Mouse (Mus musculus) ES-Bruce4 (cell line): ENCODE measurements around the gene Slamf9. TPM values are rescaled to one million over a fixed set of nuclear protein-coding genes. Genes with fewer than 3 reads are reported as not detected.
A peak's percentile ranks its signal among the peaks of the same experiment; 100 is the strongest.

ENCODE experiments used
- H3K27ac ChIP-seq: 2 replicates; pipeline ENCODE4 v1.5.1; 2012; ENCODE audit warnings: low read length, inconsistent platforms; ENCODE audit not compliant: insufficient read depth
- H3K27me3 ChIP-seq: 2 replicates; pipeline ENCODE4 v1.6.1; 2012; ENCODE audit warnings: mild to moderate bottlenecking, low read length, inconsistent platforms; ENCODE audit not compliant: control insufficient read depth, poor library complexity, insufficient read depth, severe bottlenecking
- H3K36me3 ChIP-seq: 2 replicates; pipeline ENCODE4 v1.6.1; 2012; ENCODE audit warnings: inconsistent platforms, mild to moderate bottlenecking, low read length, moderate library complexity; ENCODE audit not compliant: control insufficient read depth, poor library complexity, insufficient read depth, severe bottlenecking
- H3K4me1 ChIP-seq: one replicate; pipeline ENCODE4 v1.8.1; 2011; ENCODE audit warnings: low read length; ENCODE audit not compliant: control insufficient read depth, insufficient read depth
- H3K4me3 ChIP-seq: 2 replicates; pipeline ENCODE4 v1.5.1; 2011; ENCODE audit warnings: low read depth, mild to moderate bottlenecking, low read length
- H3K9ac ChIP-seq: 2 replicates; pipeline ENCODE4 v1.6.1; 2012; ENCODE audit warnings: low read depth, mild to moderate bottlenecking, inconsistent platforms; ENCODE audit not compliant: poor library complexity, severe bottlenecking
- H3K9me3 ChIP-seq: replicated peaks from 2 replicates; pipeline ENCODE4 v1.6.1; 2012; ENCODE audit warnings: mild to moderate bottlenecking, low read length, inconsistent platforms; ENCODE audit not compliant: control insufficient read depth, poor library complexity, insufficient read depth, severe bottlenecking
- CTCF ChIP-seq: IDR thresholded peaks from one replicate; pipeline ENCODE4 v1.8.1; 2011; ENCODE audit warnings: low read depth, low read length
- EP300 ChIP-seq: IDR thresholded peaks from 2 replicates; pipeline ENCODE4 v1.6.1; 2011; ENCODE audit warnings: low read depth, low read length; ENCODE audit not compliant: insufficient read depth
- POLR2A ChIP-seq: IDR thresholded peaks from one replicate; pipeline ENCODE4 v1.8.1; 2011; ENCODE audit warnings: low read length; ENCODE audit not compliant: insufficient read depth
- polyA plus RNA-seq: library from polyadenylated mRNA; stranded (reverse); fragments of >200 nt; gene quantifications from 2 replicates; pipeline ENCODE4 v1.2.4, GENCODE M21; 2011; ENCODE audit warnings: low read depth; ENCODE audit not compliant: missing spikeins, insufficient read depth, insufficient read length

Slamf9 gene
- polyA plus RNA-seq, 1 experiment, result 0.46 TPM

DNA sequence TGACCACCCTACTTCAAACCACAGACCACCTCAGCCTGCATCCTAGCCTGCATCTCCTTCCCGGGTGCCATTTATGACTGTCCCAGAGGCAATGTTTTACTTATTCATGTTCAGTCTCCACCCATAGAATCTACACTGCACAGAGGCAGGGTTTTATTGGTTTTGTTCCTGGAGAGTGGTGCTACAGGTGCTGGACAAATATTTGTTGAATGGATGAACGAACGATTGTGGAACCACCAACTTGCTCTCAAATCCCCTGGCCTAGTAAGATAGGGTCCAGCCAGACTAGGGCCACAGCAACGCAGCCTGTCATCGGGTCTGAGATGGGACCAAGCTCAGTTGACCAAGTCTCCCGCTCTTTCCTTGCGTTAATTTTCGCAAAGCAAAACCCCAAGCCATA lies 34.8 kb downstream of the Slamf9 start:
- H3K9me3 ChIP-seq, result no peaks in the 10 kb centered on the region
- 0 out of 2 replicates have a peak overlapping the region, but pooled peaks have one; percentile 26 for H3K4me3 ChIP-seq
- peaks cover 13% of the 10 kb centered on the region for H3K36me3 ChIP-seq
- no peak overlapping the region for H3K27ac ChIP-seq
- no peaks in the 10 kb centered on the region for H3K27me3 ChIP-seq
- no peak for TF ChIP-seq EP300
- H3K4me1 ChIP-seq, result peaks cover 2% of the 10 kb centered on the region
- H3K9ac ChIP-seq, result 0 out of 2 replicates have a peak overlapping the region, but pooled peaks have one; percentile 7

DNA sequence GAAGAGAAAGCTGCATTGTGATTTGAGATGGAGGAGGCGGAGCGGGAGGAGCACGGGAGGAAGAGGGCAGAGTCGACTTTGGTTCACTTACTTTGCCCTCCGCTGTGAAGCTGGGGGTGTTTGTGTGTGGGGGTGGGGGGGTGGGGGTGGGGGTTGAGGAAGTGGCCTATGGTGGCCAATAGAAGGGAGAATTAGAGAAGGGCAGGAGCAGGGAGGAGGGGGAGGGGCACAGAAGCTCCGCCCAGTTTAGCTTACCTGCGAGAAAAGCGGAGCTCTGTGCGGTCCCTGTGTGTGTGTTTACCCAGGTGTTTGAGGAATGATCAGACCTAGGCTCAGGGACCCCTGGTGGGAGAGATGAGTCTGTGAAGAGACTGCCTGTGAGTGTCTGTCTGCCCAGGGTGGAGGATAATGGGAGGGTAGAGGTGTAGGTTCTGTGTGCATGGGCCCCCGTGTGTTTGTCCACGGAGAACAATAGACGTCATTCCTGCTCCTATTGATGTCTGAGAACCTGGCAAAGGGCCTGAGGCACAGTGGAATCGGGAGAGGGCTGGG lies 35.3 kb downstream of the Slamf9 start:
- Histone ChIP-seq H3K9ac (0 out of 2 replicates have a peak overlapping the region, but pooled peaks have one; percentile 7), H3K4me1 (peaks cover 2% of the 10 kb centered on the region), H3K4me3 (0 out of 2 replicates have a peak overlapping the region, but pooled peaks have one; percentile 26), H3K27me3 (no peaks in the 10 kb centered on the region), H3K9me3 (no peaks in the 10 kb centered on the region), H3K36me3 (peaks cover 13% of the 10 kb centered on the region), H3K27ac (no peak overlapping the region)
- TF ChIP-seq CTCF, result no peak
- TF ChIP-seq EP300, result no peak
- no peak for TF ChIP-seq POLR2A

DNA sequence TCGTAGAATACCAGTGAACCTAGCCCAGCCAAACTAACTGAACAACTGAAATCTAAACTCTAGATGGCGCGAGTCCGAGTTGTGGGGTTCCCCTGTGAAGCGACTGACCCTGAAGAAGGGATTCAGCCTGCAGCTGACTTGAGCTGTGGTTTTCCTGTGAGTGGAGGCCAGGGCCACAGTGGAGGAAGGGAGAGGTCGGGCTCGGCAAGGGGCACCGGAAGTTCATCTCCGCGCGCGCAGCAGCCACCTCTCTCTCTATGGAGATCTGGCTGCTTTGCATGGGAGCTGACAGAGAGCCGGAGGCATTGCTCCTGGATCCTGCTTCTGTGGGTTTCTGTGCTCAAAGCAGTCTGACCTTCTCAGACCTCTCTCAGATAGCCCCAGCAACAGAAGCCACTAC lies 37.8 kb downstream of the Slamf9 start:
- H3K36me3 ChIP-seq, result no peaks in the 10 kb centered on the region
- H3K4me3 ChIP-seq, result no peak overlapping the region
- no peak overlapping the region for H3K27ac ChIP-seq
- 0 out of 2 replicates have a peak overlapping the region, but pooled peaks have one; percentile 23 for H3K9ac ChIP-seq
- no peaks in the 10 kb centered on the region for H3K9me3 ChIP-seq
- TF ChIP-seq CTCF, result peak; percentile 37
- TF ChIP-seq EP300, result no peak
- no peak for TF ChIP-seq POLR2A
- peaks cover 2% of the 10 kb centered on the region for H3K4me1 ChIP-seq
- no peaks in the 10 kb centered on the region for H3K27me3 ChIP-seq

DNA sequence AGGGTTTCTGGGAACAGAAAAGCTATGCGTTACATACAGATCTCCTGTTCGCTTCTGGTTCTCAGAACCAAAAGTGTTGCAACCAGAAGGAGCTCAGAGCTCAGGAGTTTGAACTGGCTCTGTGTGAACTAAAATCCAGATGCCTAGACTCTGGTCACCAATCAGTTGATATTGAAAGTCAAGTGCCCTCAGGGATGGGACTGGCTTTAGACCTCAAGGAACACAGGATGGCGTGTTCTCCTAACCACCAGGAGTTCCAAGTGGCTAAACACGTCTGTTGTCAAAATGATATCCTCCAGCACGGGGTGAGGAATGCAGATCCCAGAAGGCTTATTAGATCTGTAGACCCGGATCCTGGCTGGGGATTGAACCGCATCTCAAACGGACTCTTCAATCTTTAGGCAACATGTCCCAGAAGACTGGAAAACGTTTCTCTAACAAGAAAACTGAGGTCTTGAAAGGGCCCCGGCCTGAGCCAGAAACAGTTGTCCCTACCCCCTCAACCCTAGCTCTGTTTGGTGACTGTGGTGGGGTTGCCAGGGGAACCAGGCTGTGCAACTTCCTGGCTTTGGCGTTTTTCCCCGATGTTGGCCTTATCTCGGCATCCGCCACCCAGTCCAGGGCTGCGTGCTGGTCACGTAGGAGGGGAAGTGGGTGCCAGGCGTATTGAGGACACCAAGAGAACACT lies 38.5 kb downstream of the Slamf9 start:
- no peaks in the 10 kb centered on the region for H3K9me3 ChIP-seq
- no peak overlapping the region for H3K27ac ChIP-seq
- H3K36me3 ChIP-seq, result no peaks in the 10 kb centered on the region
- no peak overlapping the region for H3K4me3 ChIP-seq
- TF ChIP-seq POLR2A (no peak), CTCF (no peak), EP300 (no peak)
- no peaks in the 10 kb centered on the region for H3K27me3 ChIP-seq
- H3K9ac ChIP-seq, result 0 out of 2 replicates have a peak overlapping the region, but pooled peaks have one; percentile 23
- peaks cover 2% of the 10 kb centered on the region for H3K4me1 ChIP-seq

DNA sequence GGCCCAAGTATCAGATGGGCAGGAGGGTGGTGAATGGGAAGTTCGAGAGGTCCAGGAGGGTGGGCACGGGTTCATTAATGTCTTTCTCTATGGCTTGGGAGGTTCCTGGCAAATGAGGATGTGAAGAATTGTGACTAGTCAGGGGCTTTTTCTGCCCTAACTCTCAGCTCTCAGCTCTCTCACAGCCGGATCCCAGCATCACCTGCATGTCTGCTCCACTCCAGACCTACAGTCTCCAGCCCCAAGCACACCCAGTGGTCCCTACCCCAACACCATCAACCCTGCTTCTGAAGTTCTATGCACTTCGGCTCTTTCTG lies 39.0 kb downstream of the Slamf9 start:
- TF ChIP-seq CTCF (no peak), EP300 (no peak), POLR2A (no peak)
- Histone ChIP-seq H3K4me1 (peaks cover 2% of the 10 kb centered on the region), H3K9ac (no peak overlapping the region), H3K9me3 (no peaks in the 10 kb centered on the region), H3K36me3 (no peaks in the 10 kb centered on the region), H3K27ac (no peak overlapping the region), H3K27me3 (no peaks in the 10 kb centered on the region), H3K4me3 (no peak overlapping the region)

DNA sequence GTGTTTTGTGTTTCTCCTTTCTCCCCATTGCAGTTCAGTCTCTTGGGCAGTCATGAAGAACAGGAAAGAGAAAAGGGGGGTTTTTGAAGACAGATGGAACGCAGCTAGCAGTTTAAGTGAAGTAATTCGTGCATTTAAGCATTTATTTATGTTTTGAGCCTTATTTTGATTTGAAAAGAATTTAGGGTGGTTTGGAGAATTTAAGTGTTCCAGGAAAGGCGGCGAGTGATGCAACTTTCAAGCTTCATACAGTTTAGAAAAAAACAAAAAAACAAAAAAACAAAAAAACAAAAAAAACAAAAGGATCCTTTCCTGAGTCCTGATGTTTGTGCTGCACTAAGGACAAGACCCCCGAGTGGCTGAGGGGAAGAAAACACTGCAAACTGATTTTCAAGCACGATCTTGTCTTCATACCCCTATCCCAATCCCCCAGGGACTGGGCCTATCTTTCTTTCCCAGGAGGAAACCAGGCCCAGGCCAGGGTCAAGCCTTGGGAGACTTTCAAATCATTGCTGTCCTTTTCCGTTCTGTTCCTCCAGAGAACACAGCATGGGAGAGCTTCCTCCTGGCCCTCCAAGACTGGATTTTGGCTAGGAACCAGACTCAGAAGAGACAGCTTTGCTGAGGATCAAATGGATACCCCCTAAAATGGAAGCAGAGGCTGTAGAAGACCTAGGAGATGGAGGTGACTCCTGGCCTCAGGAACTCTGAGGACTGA lies 39.6 kb downstream of the Slamf9 start:
- Histone ChIP-seq H3K27me3 (no peaks in the 10 kb centered on the region), H3K4me3 (no peak overlapping the region), H3K9ac (no peak overlapping the region), H3K4me1 (peaks cover 2% of the 10 kb centered on the region), H3K9me3 (no peaks in the 10 kb centered on the region), H3K27ac (no peak overlapping the region), H3K36me3 (no peaks in the 10 kb centered on the region)
- TF ChIP-seq POLR2A (no peak), EP300 (no peak), CTCF (no peak)
